Mouse (Mus musculus) cerebellum, adult 11 months (tissue): ENCODE results near the gene Zdhhc14.

Experiments
- DNase-seq: peaks from one replicate; pipeline ENCODE4 v3.0.0; 2022

Gene Zdhhc14

DNA sequence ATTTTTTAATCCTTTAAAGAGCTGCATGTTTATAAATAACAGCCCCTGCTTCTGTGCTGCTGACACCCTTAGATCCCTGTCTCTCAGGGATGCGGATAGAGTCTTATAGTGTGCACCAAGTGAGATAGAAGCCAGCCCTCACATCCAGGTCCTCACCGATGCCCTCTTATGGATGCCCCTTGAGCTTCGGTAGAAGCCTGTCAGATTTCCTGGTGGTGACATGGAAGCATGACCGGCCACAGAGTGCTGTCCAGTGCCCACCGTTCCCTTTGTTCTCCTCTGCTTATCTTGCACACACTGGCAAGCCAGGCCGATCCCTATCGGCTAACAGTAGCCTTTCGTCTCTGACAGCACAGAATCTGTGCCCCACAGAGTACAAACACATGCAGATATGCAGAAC is 183.6 kb downstream of the Zdhhc14 start:
- DNase-seq, result no peak

DNA sequence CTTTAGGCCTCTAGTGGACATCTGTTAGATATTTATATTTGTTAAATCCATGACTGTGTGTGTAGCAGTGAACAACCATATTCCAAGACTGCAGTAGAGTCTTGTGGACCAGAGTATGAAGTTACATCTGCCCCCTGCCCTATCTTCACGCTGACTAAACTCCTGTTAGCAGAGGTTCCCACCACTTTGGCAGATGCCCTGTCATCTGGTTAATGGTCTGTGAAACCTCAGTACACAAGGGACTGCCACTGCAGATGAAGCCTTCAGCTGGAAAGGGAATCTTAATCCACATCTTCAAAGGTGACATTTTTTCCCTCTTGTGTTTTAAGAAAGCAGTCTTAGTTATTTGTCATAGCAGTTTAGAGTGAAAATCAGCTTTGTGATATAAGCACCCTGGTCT is 187.0 kb downstream of the Zdhhc14 start:
- DNase-seq, result no peak

DNA sequence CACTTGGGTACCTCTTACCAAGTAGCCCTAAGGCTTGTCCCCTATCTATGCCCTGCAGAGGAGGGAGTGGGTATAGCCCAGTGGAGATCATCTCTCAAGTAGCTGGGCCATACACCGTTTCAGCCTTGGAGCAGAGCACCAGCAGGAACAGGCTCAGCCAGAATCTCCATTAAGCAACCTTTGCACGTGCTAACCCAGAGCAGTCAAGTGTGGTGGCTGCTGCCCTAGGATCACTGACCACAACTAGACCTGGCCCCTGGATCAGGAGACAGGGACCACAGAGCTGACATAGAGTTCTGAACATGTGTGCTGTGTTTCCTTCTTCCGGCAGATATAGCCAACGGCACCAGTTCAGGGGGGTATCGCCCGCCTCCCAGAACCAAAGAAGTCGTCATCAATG is 193.0 kb downstream of the Zdhhc14 start:
- DNase-seq, result no peak

DNA sequence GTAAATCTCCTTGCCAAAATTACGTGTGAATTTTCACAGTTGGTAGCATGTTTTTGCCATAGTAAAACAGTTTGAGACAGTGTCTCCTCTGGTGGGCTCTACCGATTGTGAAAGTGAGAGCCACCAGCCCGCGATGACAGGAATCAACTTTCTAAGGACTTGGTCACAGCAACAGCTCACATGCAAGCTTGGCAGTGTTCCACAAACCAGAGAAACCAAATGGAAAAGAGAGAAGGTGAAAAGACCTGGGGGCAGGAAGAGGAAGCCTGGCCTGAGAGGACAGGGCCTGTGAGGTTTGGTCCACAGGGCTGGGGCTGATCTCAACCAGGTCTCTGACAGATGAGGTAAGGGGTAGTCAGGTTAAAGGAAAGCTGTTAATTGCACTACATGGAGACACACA is 195.5 kb downstream of the Zdhhc14 start:
- DNase-seq, result no peak

DNA sequence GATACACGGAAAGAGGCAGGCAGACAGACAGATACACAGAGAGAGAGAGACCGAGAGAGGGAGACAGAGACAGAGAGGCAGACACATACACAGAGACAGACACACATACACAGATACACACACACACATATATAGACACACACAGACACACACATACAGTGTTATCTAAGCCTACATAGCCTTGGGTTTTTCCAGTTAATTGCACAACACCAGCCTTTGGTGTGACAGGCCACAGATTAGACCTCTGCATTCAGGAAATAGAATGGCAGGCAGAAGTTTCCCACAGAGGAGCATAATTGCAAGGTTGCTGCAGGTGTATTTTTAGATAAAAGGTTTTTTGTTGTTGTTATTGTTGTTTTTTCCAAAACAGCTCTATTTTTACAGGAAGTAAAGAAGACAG is 195.9 kb downstream of the Zdhhc14 start:
- DNase-seq, result no peak

DNA sequence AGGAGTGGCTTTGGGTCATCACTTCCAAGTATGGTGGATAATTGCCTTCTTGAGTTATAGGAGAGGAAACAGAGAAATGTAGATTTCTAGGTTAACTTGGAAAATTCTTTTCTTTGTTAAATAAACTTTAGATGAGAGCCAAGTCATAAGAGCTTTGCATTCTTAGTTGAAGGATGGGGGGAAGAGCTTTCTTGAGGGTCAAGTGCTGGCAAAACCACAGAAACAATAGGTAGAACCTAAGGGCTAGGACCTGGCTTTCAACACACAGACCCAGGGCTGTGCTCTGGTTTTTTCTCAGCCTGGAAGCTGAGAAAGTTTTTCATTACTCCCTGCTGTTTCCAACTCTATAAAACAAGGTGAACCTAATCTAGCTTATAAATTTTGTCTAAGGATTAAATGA is 196.3 kb downstream of the Zdhhc14 start:
- DNase-seq, result no peak

DNA sequence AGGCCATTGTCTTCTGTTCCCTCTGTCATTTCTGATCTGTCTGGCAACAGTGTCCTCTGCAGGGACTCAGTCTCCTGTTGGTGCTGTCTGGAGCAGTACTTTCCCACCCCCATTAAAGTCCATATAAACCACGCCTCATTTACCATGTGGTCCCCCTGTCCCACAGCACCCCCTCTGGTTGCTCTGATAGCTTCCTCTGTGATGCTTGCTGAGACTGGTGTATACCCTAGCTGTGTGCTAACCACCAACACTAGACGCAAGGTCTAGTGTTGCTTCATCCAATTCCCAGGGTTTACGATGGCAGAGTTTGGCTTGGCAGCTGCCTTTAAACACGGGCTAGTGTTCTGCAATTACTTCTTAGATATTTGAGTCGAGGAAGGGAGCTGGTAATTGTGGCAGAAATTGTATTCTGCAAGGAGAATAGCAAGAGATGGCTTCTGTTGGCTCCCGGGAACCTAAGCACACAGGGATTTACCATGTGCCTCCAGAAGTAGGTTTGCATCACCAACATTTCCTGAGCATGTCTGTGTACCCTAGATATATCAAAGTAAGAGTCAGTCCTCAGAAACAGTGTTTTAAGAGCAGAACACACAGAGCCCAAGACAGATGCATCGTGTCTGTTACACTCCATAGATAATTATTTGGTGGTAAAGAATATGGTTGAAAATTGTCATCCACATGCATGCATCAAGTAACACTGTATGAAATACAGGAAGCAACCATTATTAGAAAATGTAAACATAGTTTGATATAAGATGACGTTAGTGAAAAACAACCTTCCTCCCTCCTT is 198.6 kb downstream of the Zdhhc14 start:
- no peak for DNase-seq

DNA sequence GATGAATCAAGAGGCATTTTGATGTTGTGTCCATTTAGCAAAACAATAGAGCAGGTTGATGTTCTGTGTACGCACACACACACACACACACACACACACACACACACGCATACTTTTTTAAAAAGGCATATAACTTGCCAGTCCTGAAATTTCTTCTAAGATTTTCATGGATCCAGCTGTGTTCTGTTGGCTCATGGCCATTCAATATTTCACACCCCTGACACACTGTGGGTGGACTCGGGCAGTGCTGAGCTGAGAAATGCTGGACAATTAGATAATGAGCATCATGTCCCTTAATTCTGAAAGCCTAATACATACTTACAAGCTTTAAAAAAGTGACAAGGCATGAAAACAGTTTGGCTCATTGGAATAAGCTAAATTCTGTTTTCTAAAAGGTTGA is 200.3 kb downstream of the Zdhhc14 start:
- no peak for DNase-seq

DNA sequence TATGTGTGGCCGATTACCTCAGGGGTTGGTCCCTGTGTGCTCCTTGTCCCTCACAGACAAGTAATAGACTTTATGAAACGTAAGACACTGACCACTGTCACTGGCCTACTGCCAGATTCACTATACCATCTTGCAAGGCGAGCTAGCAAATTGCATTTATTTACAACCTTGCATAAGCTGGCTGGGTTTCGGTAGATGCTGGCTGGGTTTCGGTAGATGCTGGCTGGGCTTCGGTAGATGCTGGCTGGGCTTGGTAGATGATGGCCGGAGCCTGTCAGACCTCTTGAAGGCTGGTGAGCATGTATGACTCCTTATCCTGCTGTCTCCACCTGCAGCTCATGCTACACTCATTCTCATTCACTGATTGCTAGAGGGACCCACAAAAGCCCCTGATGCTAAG is 200.9 kb downstream of the Zdhhc14 start:
- no peak for DNase-seq

DNA sequence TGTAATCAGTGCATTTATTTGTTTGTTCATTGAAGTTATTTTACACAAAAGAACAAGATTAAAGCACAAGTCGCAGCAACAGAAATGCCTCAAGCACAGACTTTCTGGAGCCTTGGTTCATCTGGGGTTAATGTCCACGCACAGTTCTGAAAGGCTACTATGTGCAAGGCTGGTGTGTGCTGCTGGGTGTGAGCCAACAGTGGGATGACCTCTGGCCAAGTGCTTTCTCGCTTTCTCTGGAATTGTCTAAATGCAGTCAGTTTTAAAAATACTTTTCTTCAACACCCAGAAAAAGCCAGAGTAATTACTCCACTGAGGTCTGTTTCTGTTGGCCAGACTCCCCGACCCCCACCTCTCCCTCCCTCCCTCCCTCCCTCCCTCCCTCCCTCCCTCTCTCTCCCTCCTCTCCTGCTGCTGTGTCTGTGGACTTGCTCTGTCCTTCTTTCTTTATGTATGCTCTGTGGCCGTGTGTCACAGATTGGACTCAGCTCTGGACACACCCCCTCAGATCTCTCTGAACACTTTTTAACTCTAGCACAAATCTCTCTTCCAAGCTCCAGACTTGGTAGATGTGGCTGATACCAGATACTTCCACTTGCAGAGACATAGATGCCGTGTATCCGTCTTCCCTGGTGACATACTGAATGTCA is 206.2 kb downstream of the Zdhhc14 start:
- DNase-seq, result no peak

DNA sequence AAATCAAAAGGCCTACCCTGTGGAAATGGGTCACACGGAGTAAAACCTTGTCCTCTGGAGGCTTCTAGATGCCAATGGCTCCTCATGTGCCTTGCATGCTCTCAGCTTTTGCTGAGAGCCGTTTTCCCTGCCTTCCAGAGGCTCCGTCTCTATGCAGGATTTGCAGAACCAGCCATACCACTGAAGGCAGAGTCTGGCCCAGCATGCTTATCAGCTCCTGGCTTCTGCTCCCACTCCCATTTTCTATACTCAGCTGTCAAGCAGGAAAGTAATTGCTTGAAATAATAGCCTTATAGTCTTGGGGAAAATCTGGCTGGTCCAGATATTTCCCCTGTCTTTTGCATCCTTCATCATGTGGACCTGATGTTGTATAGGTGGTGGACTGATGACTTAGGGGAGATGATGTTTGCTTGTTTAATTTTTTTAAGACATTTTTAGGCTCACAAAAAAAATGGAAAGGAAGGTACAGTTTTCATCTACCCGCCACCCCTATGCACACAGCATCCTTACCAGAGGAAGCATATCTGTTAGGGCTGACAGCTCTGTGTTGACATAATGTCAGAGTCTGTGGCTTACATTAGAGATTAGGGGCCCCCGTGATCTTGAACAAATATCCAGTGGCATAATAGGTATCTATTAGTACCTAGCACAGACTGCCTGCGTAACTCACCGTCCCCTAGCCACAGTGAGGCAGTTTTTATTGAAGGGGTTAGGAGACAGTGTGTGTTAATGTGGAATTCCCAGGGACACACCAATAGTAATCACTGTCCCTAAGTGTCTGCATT is 218.2 kb downstream of the Zdhhc14 start:
- DNase-seq, result no peak

DNA sequence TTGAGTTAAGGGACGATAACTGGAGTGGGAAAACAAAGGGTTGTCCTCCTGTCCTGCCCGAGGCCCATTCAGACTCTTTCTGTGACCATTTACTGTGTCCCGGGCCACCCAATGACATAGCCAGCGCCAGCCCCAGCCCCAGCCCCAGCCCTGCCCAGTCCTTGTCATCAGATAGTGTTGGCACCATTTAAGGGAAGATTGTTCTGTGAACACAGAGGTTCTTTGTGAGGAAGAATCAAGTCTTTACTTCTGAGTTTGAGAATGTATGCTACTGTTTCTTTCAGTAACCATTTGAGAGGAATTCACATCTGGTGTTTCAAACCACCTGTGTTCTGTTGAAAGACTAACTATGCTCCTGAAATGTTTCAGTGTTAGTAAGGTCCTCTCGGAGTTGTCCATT is 219.5 kb downstream of the Zdhhc14 start:
- DNase-seq, result no peak

DNA sequence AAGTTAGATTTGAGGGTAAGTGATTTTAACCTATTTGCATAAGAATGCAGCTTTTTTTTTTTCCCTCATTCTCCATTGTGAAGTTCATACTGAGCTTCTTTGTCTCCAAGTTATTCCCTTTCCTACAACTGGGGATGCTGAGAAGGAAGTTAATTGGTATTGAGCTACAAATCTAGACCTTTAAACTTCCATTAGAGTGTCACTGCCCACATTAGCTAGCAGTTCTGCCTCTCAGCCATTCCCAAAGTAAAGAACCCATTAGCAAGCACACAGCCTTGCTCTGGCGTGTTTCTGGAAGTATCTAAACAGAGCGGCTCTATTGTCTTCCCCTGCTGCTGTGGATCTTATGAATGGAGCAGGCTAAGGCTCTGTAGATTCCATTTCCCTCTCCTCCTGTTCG is 220.8 kb downstream of the Zdhhc14 start:
- no peak for DNase-seq

DNA sequence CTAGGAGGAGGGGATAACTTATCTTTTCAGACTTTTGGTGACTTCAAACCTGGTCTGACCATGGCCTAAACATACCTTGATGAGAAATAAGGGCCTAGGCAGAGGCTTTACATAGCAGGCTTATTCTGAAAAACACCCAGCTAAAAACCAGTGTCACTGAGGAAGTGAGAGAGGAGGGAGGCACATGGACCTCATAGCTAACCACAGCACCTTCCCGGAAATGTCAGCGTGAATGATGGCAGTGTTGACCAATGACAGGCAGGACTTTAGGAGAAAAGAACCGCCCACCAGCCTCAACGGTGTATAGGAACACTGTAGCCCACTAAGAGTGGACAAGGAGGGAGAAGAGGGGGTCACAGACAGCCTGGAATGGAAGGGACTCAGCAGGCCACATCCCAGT is 224.6 kb downstream of the Zdhhc14 start:
- no peak for DNase-seq

DNA sequence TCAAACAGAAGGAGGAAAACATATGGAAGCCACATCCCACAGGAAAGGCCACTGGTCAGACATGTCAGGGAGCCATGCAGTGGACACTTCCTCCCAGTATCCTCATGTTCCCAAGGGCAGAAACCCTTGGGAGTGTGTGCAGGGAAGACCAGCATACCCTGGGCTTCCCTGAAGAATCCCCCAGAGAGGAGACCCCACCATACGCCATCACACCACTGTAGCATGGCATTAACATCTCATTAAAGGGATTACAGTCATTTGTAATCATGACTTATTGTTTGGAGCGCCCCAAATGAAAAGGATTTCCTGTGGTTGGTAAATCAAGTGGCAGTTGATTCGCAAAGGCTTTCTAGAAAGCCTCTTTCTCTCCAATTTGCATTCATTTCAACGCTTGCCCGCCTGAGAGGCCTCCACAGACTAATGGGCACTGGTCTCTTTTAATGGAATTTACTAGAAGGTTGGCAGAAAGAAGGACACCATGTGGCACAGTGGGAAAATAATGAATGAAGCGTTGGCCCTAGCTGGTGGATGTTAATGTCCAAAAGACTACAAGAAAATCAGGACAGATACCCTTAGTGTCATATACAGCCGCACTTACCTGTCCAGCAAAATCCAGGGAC is 226.5 kb downstream of the Zdhhc14 start:
- no peak for DNase-seq

DNA sequence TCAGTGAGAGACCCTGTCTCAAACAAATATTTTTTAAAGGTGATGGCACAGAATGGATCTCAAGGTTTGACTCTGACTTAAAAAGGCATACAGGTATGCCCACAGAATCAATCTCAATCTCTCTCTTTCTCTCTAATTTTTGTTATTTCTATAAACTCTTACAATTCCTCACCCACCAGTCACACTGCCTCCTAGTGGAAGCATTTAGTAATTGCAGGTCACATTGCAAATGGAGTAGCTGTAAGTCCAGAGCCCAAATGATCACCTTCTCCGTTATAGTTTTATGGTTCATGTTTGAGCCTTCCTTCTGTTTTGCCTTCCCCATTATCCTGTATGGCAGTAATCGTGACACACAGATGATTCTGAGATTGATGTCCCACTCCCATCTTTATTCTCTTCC is 230.4 kb downstream of the Zdhhc14 start:
- no peak for DNase-seq

DNA sequence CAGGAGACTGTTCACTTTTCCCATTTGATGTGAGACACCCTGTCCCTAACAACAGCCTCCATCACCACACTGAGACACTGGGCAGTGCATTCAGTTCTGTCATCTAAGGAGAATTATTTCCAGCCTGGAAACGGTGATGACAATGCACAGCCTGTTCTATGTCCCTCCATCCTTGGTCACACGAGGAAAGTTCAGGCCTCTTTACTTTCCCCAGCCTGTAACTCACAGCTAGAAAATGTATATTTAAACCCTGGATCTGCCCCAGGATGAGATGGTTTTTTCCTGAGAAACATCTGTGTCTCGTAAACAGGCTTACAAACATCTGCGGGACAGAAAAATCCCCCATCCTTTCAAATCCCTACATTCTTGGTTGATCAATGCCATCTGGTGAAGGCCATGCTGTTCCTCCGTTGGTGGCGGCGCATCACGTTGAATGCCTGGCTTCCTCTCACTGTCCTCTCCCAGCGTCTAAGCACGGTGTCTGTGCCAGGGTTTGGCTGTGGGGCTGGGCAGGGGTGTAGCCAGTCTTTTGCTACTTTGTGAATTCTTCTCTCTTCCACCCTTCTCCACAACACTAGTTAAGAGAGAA is 231.3 kb downstream of the Zdhhc14 start:
- DNase-seq, result no peak

DNA sequence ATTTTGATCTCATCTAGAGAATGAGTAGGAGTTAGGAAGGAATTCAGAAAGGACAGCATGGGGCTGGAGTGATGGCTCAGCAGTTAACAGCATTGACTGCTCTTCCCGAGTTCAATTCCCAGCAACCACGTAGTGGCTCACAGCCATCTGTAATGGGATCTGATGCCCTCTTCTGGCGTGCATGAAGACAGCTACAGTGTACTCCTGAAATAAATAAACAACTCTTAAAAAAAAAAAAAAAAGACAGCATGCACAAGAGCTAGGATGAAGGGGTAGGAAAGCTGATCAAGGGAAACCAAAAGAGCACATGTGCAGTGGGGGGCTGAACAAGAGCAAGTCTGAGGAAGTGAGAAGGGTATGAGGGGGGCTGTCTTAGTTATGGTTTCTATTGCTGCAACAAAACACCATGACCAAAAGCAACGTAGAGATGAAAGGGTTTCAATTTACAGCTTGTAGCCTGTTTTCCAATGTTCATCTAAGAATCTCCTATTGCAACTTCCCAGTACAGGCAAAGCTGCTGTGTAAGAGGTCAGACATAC is 237.3 kb downstream of the Zdhhc14 start:
- no peak for DNase-seq

DNA sequence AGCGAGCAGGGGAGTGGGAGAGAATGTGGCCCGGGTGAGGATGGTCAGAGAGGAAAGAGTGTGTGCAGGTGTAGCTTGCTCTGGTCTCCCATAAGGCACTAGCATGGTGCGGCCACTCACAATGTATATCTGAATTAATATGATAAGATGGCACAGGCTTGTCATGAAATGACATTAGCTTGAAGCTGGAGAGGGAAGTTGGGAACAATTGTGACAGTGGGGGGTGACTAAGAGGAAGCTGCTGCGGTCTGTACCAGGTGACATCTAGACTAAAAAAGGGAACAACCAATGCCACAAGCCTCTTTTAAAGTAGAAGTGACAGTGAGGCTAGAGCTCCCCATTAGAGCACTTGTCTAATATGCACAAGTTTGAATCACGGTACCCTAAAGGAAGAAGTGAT is 238.2 kb downstream of the Zdhhc14 start:
- no peak for DNase-seq

DNA sequence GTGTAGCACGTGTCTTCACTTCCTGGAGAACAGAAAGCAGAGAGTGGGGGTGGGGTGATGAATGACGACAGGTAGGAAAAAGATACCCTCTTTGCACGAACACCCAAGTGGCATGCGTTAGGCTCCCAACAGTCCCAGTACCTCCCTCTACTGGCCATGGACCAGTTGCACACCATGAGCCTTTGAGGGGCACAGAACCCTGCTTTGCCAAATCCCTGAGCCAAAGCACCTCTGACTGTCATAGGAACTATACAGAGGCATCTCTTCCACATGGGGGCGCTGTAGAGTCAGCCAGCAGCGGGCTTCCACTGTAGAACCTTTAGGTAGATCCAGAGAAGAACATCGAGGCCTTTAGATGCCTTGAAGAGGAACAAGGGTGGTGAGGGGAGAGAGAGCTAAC is 241.0 kb downstream of the Zdhhc14 start:
- DNase-seq, result peak; percentile 47

DNA sequence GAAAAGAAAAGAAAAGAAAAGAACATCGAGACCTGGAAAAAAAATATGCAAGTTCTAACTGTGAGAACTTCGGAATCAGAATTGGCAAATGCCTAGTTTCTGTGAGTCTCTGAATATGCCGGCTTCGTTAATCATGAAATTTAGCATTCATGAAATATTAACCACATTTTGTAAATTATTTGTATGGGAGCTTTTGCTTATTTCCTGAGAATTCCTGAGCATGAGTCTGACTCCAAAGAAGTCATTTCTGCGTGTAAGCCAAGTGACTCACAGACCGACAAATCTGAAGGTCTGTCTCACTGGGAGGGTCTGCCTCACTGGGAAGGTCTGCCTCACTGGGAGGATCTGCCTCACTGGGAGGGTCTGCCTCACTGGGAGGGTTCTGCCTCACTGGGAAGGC is 248.7 kb downstream of the Zdhhc14 start:
- DNase-seq, result no peak

DNA sequence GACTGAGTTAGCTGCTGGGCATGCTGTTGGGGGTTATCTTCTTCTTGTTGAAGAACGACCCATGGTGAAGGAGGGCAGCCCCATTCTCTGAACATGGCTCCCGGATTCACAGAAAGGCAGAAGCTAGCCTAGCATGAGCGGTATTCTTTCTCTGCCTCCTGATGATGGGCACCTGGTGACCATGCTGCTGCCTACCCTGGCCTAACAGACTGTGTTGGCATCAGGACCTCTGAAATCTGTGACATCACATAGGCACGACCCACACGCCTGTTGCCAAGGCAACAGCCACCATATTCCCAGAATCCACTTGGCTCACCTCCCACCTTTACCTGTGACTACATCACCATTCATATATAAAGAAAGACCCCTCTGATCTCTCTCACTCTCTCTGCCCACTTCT is 251.7 kb downstream of the Zdhhc14 start:
- DNase-seq, result no peak

DNA sequence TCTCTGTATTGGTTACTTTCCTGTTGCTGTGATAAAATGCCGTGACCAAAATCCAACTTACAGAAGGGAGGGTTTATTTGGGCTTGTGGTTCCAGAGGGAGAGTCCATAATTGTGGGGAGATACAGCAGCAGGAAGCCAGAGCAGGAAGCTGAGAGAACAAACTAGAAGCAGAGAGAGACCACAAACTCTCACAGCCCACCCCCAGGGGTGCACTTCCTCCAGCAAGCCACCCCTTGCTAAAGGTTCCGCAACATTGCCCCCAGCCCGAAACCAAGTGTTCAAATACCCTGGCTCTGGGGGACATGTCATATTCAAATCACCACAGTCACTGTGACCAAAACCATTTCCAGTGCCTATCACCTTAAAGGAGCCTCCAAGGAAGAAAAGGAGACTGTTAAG is 254.0 kb downstream of the Zdhhc14 start:
- DNase-seq, result no peak
